Mouse (Mus musculus): ENCODE data around the gene Ppp6r2. TPM values are rescaled to one million over a fixed set of nuclear protein-coding genes. Genes with fewer than 3 reads are reported as not detected.

Ppp6r2 gene
- polyA plus RNA-seq (2015; fragmentation: Nextera tagmentation; extraction: Ambion mirVana), result 68.5 and 71.7 TPM in 2 replicates

DNA sequence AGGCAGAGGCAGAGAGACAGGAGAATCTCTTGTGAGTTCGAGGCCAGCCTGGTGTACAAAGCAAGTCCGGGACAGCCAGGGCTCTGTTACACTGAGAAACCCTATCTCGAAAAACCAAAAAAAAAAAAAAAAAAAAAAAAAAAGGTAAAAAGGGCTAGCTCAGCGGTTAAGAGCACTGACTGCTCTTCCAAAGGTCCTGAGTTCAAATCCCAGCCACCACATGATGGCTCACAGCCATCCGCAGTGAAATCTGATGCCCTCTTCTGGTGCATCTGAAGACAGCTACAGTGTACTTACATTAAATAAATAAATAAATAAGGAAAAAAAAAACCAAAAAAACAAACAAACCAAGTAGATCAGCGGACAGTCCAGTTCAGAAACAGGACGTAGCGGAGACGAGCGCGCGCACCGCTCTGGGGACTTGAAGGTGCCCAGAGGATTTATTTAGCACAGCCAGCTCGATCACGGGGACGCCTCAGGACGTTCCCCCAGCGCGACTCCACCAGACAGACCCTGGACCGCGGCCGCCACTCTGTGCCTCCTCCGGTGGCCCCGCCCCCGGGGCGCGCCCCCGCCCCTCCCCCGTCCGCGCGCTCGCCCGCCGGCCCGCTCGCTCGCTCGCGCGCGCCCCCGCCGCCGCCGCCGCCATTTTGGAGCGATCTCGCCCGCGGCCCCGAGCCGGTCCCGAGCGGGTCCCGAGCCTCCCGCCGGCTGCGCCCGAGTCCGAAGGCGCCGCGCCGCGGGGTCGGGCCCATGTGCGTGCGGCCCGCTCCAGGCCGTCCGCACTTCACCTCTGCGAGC is at the start of gene Ppp6r2:
Ppp6r2 (plus strand) TSS at position 639 of the 801 bp plus-strand sequence.
- H3K27me3 ChIP-seq, result no peaks in the 10 kb centered on the region
- H3K4me2 ChIP-seq, result peak within 1 kb of the TSS; percentile 92
- peaks cover 30% of the 10 kb centered on the region for H3K4me1 ChIP-seq
- ATAC-seq, result peak; percentile 87
- peaks cover 11% of the 10 kb centered on the region for H3K36me3 ChIP-seq (ENCODE audit: poor library complexity, severe bottlenecking)
- H3K27ac ChIP-seq, result peak within 1 kb of the TSS; percentile 93
- 3% methylated on average over 67 of the region's 73 CpGs for WGBS
- peak within 1 kb of the TSS; percentile 98 for H3K9ac ChIP-seq
- H3K9me3 ChIP-seq (replicated peaks), result no peaks in the 10 kb centered on the region
- H3K4me3 ChIP-seq, result peak within 1 kb of the TSS; percentile 94

DNA sequence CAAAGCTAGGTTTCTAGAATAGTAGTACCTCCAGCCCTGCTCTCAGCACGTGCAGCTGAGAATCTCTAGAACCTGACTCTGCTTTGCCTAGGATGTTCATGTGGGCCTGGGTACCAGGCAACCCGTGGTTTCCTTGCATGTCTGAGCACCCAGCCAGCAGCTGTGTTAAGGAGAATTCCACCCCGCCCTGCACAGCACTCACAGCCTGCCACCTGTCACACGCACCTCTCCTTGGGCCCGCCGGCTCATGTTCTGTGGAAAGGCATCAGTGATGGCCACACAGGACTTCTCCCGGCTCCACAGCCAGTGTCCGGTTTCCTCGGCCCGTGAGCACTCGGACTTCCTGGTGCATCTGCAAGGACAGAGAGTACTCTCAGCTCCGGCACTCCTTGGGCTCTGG is 45.9 kb upstream of the Ppp6r2 start:
- Histone ChIP-seq H3K4me3 (no peak overlapping the region), H3K27me3 (no peaks in the 10 kb centered on the region), H3K27ac (no peak overlapping the region), H3K4me2 (no peak overlapping the region), H3K36me3 (ENCODE audit: poor library complexity, severe bottlenecking) (peaks cover 96% of the 10 kb centered on the region), H3K9me3 (replicated peaks) (no peaks in the 10 kb centered on the region), H3K9ac (no peak overlapping the region), H3K4me1 (peaks cover 18% of the 10 kb centered on the region)
- WGBS, result 94% methylated on average over 12 of the region's 12 CpGs
- no peak for ATAC-seq

DNA sequence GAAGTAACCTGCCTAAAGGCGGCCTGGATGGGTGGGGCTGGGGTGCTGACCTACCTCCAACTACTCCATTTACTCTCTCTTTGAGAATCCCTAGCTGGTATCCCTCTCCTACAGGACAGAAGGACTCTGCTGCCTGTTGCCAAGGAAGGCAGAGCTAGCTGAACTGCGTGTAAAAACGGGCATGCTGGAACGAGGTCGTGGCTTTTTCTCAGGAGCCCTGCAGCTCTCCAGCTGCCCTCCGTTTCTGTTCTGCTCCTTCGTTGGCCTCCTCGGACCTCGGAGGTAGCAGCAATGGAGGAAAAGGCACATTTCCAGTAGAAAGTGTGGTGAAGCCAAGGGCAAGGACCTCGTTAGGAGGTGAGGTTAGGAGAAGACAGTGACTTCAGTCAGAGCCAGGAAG is 42.4 kb upstream of the Ppp6r2 start:
- WGBS, result 52% methylated on average over 10 of the region's 10 CpGs
- no peak overlapping the region for H3K4me3 ChIP-seq
- peak overlapping the region; percentile 27; the same call in 1 of the 2 replicates for H3K9ac ChIP-seq
- H3K4me1 ChIP-seq, result peaks cover 50% of the 10 kb centered on the region
- peak overlapping the region; percentile 60; the same call in 1 of the 2 replicates for H3K27ac ChIP-seq
- no peaks in the 10 kb centered on the region for H3K9me3 ChIP-seq (replicated peaks)
- H3K36me3 ChIP-seq (ENCODE audit: poor library complexity, severe bottlenecking), result peaks cover 67% of the 10 kb centered on the region
- no peak for ATAC-seq
- H3K4me2 ChIP-seq, result peak overlapping the region; percentile 15; the same call in 1 of the 2 replicates
- no peaks in the 10 kb centered on the region for H3K27me3 ChIP-seq

DNA sequence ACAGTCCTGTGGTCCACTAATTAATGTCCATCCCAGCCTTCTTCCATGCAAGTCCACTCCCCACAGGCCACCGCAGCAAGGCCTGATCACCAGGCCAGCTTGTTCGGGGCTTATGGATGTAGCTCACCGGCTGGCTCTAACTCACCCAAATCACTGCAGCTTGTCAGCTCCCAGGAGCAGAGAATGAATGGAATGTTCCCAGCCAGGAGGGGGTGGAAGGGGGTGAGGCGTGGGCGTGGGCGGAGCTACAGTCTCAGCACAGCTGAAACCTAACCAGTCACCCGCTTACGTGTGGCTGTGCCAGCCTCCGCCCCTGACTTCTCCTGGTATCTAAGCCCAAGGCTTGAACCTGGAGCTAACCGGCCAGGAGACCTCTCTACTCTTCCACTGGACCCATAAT is 41.9 kb upstream of the Ppp6r2 start:
- no peak overlapping the region for H3K4me3 ChIP-seq
- peak; percentile 71 for ATAC-seq
- 3% methylated on average over 10 of the region's 10 CpGs for WGBS
- H3K27ac ChIP-seq, result peak overlapping the region; percentile 60; the same call in 1 of the 2 replicates
- H3K9ac ChIP-seq, result peak overlapping the region; percentile 27; the same call in 1 of the 2 replicates
- H3K4me2 ChIP-seq, result peak overlapping the region; percentile 15; the same call in 1 of the 2 replicates
- H3K27me3 ChIP-seq, result no peaks in the 10 kb centered on the region
- H3K36me3 ChIP-seq (ENCODE audit: poor library complexity, severe bottlenecking), result peaks cover 61% of the 10 kb centered on the region
- no peaks in the 10 kb centered on the region for H3K9me3 ChIP-seq (replicated peaks)
- peaks cover 56% of the 10 kb centered on the region for H3K4me1 ChIP-seq

DNA sequence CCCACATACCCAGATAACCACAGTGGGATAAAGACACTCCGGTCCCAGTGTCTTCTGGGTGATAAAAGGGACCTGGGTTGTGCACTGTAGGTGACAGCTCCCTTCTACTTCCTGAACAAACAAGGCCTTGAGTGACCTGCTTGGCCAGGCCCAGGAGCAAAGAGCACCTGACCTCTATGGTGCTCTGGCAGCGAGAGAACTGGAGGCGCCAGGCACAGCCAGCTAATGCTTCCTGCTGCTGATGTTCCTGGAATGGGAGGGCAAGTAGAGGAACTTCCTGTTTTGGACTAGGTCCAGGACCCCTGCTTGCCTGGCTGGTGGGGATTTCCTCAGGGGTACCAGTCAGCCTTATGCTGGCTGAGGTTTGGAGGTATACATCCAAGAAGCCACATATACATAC is 41.3 kb upstream of the Ppp6r2 start:
- no peak overlapping the region for H3K4me3 ChIP-seq
- peaks cover 62% of the 10 kb centered on the region for H3K4me1 ChIP-seq
- 0 out of 2 replicates have a peak overlapping the region, but pooled peaks have one; percentile 27 for H3K9ac ChIP-seq
- H3K27me3 ChIP-seq, result no peaks in the 10 kb centered on the region
- WGBS, result 73% methylated on average over 3 of the region's 3 CpGs
- peaks cover 55% of the 10 kb centered on the region for H3K36me3 ChIP-seq (ENCODE audit: poor library complexity, severe bottlenecking)
- H3K4me2 ChIP-seq, result no peak overlapping the region
- H3K27ac ChIP-seq, result peak overlapping the region; percentile 41
- ATAC-seq, result no peak
- no peaks in the 10 kb centered on the region for H3K9me3 ChIP-seq (replicated peaks)

DNA sequence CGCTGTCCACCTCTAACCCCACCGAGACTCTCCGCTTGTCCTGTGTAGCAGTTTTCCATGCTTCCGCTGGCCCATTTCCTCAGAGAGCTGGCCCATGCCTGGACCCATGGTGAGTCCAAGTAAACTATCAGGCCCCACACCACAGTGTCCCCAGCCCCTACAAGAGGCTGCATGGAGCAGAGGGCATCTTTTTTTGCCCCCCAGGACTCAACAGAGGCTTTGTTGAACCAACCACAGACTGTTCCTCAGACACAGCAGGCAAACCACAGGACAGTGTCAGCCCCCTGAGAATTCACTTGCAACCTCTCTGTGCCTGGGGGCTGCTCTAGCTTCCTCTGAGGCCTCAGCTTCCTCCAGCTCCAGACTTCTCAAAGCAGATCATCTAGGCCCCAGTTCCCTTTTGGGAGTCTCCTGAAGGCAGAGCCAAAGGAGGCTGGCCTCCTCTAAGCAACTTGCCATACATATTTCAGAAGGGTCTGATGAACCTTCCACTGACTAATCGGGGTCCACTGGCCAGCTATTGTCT is 39.8 kb upstream of the Ppp6r2 start:
- Histone ChIP-seq H3K9ac (no peak overlapping the region), H3K4me2 (peak overlapping the region; percentile 99; the same call in 1 of the 2 replicates), H3K4me1 (peaks cover 77% of the 10 kb centered on the region), H3K36me3 (ENCODE audit: poor library complexity, severe bottlenecking) (peaks cover 40% of the 10 kb centered on the region), H3K27ac (no peak overlapping the region), H3K9me3 (replicated peaks) (no peaks in the 10 kb centered on the region), H3K4me3 (no peak overlapping the region), H3K27me3 (no peaks in the 10 kb centered on the region)
- 95% methylated on average over 5 of the region's 5 CpGs for WGBS
- ATAC-seq, result no peak

DNA sequence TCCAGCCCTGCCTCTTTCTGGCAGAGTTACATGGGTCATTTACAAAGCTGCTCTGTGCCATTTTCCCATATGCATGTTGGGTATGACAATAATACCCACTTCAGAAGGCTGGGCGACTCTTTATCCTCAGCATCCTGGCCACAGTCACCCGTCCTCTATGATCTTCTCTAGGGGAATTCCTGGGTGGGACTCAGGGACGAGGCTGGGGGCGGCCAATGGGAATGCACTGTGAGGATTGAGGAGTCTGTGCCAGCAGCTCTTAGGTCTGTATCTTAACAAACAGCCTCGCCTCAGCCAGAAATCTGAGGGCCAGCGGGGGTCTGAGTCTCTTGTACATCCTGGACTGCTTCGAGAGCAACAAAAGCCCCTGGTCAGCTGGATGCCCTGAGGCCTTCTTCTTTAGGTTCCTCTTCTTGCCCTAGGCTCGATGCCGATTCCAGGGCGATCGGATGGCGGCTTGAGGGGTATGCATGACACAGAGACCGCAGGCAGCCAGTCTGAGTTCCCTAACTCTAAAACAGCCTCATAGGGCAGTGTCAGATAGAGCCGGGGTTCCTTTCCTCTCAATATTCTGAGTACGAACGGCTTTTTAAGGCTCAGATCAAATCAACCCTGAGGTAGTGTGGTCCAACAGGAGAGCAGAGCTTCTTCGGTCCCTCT is 38.9 kb upstream of the Ppp6r2 start:
- 15% methylated on average over 17 of the region's 17 CpGs for WGBS
- Histone ChIP-seq H3K4me3 (peak overlapping the region; percentile 56), H3K9me3 (replicated peaks) (no peaks in the 10 kb centered on the region), H3K27ac (peak overlapping the region; percentile 90), H3K9ac (peak overlapping the region; percentile 73), H3K4me1 (peaks cover 85% of the 10 kb centered on the region), H3K27me3 (no peaks in the 10 kb centered on the region), H3K36me3 (ENCODE audit: poor library complexity, severe bottlenecking) (peaks cover 32% of the 10 kb centered on the region), H3K4me2 (peak overlapping the region; percentile 99)
- ATAC-seq, result no peak

DNA sequence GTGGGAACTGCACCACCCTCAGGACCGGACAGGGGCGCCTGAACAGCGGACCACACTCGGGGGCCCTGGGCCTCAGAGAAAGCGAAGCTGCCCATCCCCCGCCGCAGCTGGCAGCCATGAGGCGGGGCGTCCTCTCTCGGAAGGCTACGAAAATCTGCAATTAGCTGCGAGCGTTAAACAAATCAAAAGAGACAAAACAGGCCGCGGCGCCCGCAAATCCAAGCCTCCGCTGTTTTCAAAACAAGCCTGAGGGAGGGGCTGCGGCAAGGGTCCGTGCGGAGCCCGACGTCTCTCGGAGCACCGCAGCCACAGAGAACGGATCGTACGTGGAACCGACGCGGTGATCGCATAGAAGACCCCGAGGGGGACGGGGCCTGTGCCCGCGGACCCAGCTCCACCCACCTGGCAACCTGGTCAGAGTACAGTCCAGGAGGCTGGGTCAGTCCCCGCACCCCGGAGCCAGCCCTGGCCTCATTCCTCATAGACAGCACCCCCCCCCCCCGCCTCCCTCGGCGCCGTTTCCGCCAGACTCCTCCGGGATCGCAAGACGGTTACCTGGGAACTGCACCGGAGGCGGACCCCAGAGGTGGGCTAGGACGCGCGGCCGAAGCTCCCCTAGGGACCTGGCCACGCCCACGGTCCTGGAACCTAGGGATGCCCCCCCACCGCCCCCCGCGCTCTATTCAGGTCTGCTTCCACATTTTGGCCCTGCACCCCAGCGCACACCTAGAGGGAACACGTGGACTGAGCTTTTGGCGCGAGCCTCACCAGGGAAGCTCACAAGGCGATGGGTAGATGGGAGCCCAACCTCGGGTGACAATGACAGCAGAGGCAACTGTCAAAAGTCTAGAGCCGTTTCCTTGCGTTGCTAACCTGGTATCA is 38.1 kb upstream of the Ppp6r2 start:
- Histone ChIP-seq H3K4me1 (peaks cover 94% of the 10 kb centered on the region), H3K36me3 (ENCODE audit: poor library complexity, severe bottlenecking) (peaks cover 23% of the 10 kb centered on the region), H3K9ac (peak overlapping the region; percentile 73), H3K27me3 (no peaks in the 10 kb centered on the region), H3K9me3 (replicated peaks) (no peaks in the 10 kb centered on the region), H3K4me3 (peak overlapping the region; percentile 56), H3K27ac (peak overlapping the region; percentile 90), H3K4me2 (peak overlapping the region; percentile 99)
- peak; percentile 64 for ATAC-seq
- WGBS, result under 1% methylated on average over 62 of the region's 65 CpGs

DNA sequence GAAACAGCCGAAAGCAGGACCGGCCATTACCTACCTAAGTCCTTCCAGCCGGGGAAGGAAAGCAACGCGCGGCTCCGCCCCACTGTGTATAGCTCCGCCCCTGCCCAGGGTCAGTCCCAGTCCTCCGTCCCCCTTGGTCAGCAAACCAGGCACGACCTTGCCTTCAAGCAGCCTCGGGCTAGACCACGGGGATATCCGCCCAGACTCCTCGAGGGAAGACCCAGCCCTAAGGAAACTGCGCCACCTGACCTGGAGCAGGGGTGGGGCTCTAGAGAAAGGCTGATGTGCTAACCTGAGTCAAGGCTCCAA is 37.5 kb upstream of the Ppp6r2 start:
- H3K36me3 ChIP-seq (ENCODE audit: poor library complexity, severe bottlenecking), result peaks cover 17% of the 10 kb centered on the region
- 1% methylated on average over 15 of the region's 15 CpGs for WGBS
- peaks cover 98% of the 10 kb centered on the region for H3K4me1 ChIP-seq
- peak; percentile 14; the same call in 1 of the 2 replicates for ATAC-seq
- H3K9me3 ChIP-seq (replicated peaks), result no peaks in the 10 kb centered on the region
- peak overlapping the region; percentile 73 for H3K9ac ChIP-seq
- H3K4me3 ChIP-seq, result peak overlapping the region; percentile 56
- H3K4me2 ChIP-seq, result peak overlapping the region; percentile 99
- H3K27me3 ChIP-seq, result no peaks in the 10 kb centered on the region
- peak overlapping the region; percentile 90; the same call in 1 of the 2 replicates for H3K27ac ChIP-seq

DNA sequence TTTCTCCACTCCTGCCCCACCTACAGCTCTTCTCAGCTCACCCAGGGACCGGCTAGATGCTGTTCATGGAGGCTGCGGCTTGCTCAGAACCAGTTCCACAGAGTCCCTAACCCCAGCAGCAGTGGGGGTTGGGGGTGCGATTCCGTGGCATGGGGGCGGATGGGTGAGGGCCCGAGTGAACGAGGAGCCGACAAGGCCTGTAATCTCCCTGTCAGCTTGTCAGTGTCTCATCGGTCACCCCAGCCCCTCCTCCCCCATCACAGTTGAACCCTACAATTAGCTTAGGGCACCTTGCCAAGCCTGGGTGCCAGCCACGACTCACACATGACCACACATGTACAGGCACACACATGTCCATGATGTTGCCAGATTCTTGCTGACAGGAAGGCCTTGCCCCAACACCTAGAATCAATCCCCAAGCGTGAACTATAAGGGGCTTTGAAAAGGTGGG is 36.4 kb upstream of the Ppp6r2 start:
- WGBS, result 40% methylated on average over 11 of the region's 11 CpGs
- Histone ChIP-seq H3K27me3 (no peaks in the 10 kb centered on the region), H3K36me3 (ENCODE audit: poor library complexity, severe bottlenecking) (peaks cover 10% of the 10 kb centered on the region), H3K27ac (peak overlapping the region; percentile 26; the same call in 1 of the 2 replicates), H3K4me3 (no peak overlapping the region), H3K4me2 (peak overlapping the region; percentile 99), H3K9ac (peak overlapping the region; percentile 38; the same call in 1 of the 2 replicates), H3K4me1 (peaks cover 98% of the 10 kb centered on the region), H3K9me3 (replicated peaks) (no peaks in the 10 kb centered on the region)
- ATAC-seq, result no peak

DNA sequence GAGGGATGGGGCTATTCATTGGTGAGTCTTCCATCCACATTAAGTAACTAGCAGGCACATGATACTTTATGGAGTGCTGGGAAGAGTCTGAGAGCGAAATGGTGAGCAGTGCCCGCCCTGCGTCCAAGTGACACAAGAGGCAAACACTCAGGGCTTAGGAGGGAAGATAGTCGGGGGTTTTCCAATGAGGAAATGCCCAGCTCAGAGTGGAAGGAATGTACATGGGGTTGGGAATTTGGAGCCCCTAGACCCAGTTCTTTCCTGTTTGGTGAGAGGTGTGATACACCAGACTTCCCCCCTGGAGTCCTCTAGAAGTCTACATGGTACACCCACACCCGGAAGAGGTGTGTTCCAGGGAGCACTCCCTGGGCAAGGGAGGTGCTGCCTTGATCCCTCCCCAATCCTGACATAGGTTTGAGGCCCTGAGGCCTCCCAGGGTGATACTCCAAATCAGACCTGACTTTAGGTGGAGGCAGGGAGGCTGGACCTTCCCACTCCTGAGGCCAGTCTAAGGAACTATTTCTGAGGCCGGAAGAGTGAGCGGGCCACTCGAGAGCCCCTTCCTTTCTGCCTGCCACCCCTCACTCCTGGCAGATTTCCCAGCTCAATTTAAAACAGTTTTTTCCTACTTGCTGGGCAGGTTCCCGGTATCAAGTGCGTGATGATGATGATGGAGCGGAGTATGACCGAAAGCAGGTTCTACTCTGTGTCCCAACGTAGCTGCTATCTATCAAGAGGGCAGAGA is 35.8 kb upstream of the Ppp6r2 start:
- Histone ChIP-seq H3K4me3 (no peak overlapping the region), H3K4me2 (peak overlapping the region; percentile 85), H3K36me3 (ENCODE audit: poor library complexity, severe bottlenecking) (peaks cover 4% of the 10 kb centered on the region; the same call in 1 of the 2 replicates), H3K27me3 (no peaks in the 10 kb centered on the region), H3K9me3 (replicated peaks) (no peaks in the 10 kb centered on the region), H3K27ac (peak overlapping the region; percentile 26; the same call in 1 of the 2 replicates), H3K9ac (no peak overlapping the region), H3K4me1 (peaks cover 93% of the 10 kb centered on the region)
- no peak for ATAC-seq
- WGBS, result 62% methylated on average over 13 of the region's 13 CpGs
